Mouse (Mus musculus): ENCODE data around the gene Olfr284.

GRCm38 (mm10) chr15:98378209-98378608 is 37.4 kb upstream of the Olfr284 start:
- TF ChIP-seq NELFE (IDR thresholded peaks at IDR 0.05; ENCODE audit: low read depth, low read length) (no peak), GABPA (IDR thresholded peaks at IDR 0.05; ENCODE audit: insufficient replicate concordance, low read depth, low read length) (no peak), CTCF (conservative IDR thresholded peaks at IDR 0.05 in 1 of 2, IDR thresholded peaks at IDR 0.05 in 1 of 2; ENCODE audit: low read depth in 2 of 2, low read length in 2 of 2) (no peak)

Measured in CH12.LX (cell line).